Mouse (Mus musculus) MEL-GATA-1-ER (cell line): ENCODE results near the gene Ctdnep1.

Experiments
- DNase-seq: peaks from one replicate; pipeline ENCODE4 v3.0.0-alpha.2; 2012; ENCODE audit warnings: low read depth; ENCODE audit errors: extremely low read depth

Gene Ctdnep1

DNA sequence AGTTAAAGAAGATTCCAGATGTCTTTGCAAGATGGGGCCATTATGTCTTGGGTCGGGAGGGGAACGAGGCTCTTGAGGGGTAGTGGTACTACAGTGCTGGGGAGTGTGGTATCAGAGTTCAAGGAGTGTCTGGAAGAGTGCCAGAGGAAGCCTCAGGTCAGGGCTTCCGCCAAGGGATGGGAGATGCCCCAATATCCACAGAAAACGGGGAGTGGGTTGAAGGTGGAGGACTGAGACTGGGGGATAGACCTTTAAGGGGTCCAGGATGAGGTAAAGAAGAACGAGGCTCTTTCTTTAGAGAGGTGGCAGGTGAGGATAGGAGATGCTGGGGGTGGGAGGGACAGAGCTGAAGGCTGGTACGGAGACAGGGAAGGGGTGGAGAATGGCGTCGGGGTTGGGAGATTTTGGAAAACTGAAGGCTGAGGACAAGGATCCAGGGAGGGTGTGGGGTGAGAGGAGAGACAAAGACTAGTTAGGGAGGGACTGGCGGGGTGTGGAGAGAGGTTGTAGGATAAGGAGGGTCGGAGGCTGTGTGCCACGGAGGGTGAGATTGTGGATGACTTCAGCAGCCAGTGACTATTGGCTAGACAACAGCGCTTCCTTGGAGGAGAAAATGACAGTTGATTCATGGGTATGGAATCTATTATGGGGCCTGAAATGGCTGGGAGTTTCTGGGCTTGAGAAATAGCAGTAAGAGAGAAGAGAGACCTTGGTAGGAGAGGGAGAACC is 47.6 kb downstream of the Ctdnep1 start:
- DNase-seq, result no peak

GRCm38 (mm10) chr11:70029130-70029801 is 48.3 kb downstream of the Ctdnep1 start:
- DNase-seq, result no peak

DNA sequence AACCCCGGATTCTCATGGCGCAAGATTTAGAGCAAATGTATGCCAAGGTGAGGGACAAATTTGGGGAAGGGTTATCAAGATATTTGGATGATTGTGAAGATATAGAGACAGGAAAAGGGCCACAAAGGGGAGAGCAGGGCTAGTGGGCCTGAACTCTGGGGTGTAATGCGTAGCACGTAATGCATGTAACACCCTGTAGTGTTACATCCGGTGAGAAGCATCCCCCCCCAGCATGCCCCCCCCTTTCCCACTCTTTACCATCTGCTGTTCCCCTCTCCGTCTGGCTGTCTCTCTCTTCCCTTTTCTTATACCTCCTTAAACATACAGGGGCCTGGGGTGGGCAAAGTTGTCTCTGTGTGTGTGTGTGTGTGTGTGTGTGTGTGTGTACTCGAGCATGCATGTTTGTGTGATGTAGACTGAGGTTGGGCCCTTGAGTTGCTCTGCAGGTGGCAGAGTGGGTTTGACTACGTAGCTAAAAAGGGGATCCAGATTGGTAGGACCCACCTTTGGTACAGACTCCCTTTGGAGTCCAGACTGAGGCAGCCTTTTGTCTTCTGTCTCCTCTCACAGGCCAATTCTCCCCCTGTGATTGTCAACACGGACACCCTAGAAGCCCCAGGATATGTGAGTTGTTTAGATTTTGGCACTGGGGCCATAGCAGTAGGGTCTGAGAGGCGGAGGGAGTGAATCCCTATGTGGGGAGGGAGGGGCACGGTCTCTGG is 49.0 kb downstream of the Ctdnep1 start:
- DNase-seq, result no peak

- DNase-seq, result no peak
Measured at GRCm38 (mm10) chr11:70030651-70031320, 49.8 kb downstream of the Ctdnep1 start.

- no peak for DNase-seq
Measured at GRCm38 (mm10) chr11:70031321-70031670, 50.3 kb downstream of the Ctdnep1 start.

DNA sequence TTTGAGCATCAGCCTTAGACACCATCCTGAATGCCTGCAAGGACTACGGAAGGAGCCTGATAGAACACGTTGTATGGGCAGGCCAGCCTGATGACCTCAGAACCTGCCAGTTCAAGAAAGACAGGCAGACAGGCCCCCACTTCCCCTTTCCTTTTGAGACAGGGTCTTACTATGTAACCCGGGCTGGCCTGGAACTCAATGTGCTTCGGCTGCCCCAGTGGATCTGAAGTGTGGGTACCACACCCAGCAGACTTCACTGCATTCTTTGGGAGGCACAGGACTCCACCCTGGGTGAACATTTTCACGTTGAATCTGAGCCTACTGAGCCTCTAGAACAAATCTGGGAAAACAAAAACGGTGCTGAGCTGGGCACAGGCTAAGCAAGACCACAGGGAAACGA is 57.2 kb downstream of the Ctdnep1 start:
- DNase-seq, result no peak

DNA sequence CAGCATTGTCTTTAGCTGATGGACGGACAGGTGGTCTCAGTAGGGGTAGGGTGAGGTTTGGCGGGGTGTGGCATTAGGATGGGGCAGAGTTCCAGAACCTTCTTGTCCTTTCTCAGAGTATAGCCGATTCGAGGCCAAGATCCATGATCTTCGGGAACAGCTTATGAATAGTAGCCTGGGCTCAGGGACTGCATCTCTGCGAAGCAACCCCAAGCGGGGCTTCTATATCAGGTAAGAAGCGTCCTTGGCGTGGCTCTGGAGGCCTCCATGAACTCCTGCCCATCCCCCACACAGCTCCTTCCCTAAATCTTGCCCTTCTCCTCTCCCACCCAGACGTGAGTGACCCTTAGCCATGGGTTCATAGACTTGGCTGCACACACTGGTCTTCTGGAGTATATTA is 58.7 kb downstream of the Ctdnep1 start:
- DNase-seq, result no peak

DNA sequence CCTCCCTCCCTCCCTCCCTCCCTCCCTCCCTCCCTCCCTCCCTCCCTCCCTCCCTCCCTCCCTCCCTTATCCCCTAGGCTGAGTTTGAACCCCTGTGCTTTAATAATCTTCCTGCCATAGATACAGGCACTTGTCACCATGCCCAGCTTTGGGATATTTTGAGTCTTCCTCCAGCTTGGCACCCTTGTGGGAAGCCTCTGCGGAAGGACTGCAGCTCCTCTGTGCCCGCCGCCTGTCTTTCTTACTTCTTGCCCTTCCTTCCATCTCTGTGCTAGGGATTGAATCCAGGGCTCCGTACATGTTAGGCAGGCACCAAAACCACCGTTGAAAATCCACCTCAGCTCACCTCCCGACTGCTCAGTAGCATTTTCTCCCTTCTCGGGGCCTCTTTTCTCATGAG is 59.2 kb downstream of the Ctdnep1 start:
- no peak for DNase-seq
